Mouse (Mus musculus): ENCODE measurements around the gene Gnb1l. TPM values are rescaled to one million over a fixed set of nuclear protein-coding genes. Genes with fewer than 3 reads are reported as not detected.

Gene Gnb1l
- total and polyA plus RNA-seq, 2 experiments from 2014 or later, result 9.6 to 18.0 TPM

GRCm38 (mm10) chr16:18537407-18537990, 39.0 kb downstream of the Gnb1l start:
- DNase-seq (ENCODE audit: low spot score), result no peak
- TF ChIP-seq CTCF (IDR thresholded peaks at IDR 0.05; ENCODE audit: low read depth), result no peak
- H3K27me3 ChIP-seq (ENCODE audit: insufficient read depth, low read length), result no peaks in the 10 kb centered on the region
- no peak overlapping the region for H3K4me2 ChIP-seq (ENCODE audit: low read depth, low read length)
- no peaks in the 10 kb centered on the region for H3K36me3 ChIP-seq (ENCODE audit: insufficient read depth, low read length)
- ATAC-seq, result no peak
- H3K4me3 ChIP-seq (ENCODE audit: low read length), result no peak overlapping the region
- no peaks in the 10 kb centered on the region for H3K9me3 ChIP-seq (ENCODE audit: low read length)
- no peak overlapping the region for H3K27ac ChIP-seq
- no peaks in the 10 kb centered on the region for H3K4me1 ChIP-seq (ENCODE audit: insufficient read depth, low read length)
- 73% methylated on average over 3 of the region's 3 CpGs for whole genome bisulfite sequencing
- no peak overlapping the region for H3K9ac ChIP-seq (replicated peaks; ENCODE audit: low read length)

GRCm38 (mm10) chr16:18539281-18539680, 40.8 kb downstream of the Gnb1l start:
- Histone ChIP-seq H3K27ac (no peak overlapping the region), H3K4me1 (ENCODE audit: insufficient read depth, low read length) (0 out of 2 replicates have a peak, but pooled peaks cover 7% of the 10 kb centered on the region), H3K9ac (replicated peaks; ENCODE audit: low read length) (no peak overlapping the region), H3K9me3 (ENCODE audit: low read length) (no peaks in the 10 kb centered on the region), H3K27me3 (ENCODE audit: insufficient read depth, low read length) (no peaks in the 10 kb centered on the region), H3K4me2 (ENCODE audit: low read depth, low read length) (no peak overlapping the region), H3K4me3 (ENCODE audit: low read length) (no peak overlapping the region), H3K36me3 (ENCODE audit: insufficient read depth, low read length) (no peaks in the 10 kb centered on the region)
- ATAC-seq (no peak), DNase-seq (ENCODE audit: low spot score) (no peak)
- WGBS, result 83% methylated on average over 6 of the region's 6 CpGs
- TF ChIP-seq CTCF (IDR thresholded peaks at IDR 0.05; ENCODE audit: low read depth), result no peak

DNA sequence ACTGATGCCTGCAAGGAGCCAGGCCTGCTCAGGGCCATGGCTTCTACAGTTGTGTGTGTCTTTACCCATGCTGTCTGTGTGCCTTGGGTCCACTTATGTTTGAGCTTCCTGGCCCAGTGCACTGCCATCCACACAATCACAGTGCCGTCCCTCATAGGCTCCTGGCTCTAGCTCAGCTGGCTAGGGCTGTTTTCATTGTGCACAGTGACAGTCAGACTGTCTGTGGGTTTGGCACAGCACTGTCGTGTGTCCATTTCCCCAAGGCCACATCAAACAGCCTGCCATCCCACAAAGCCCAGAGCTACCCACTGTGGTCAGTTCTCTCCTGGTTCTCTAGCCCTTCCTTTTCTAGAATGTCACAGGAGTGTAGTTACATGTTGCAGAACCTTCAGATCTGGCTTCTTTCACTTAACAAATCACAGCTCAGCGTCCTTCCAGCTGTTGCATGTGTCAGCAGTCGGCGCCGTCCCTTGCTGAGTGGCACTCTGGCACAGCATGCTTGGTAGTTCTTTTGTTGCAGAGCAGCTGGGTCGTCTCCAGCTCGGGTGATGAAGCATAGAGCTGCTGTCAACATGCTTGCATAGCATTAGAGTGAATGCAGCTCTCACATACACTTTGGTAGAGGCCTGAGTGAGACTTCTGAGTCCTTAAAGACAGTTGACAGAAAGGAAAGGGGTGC, 44.8 kb downstream of the Gnb1l start:
- H3K9ac ChIP-seq (replicated peaks; ENCODE audit: low read length), result no peak overlapping the region
- no peaks in the 10 kb centered on the region for H3K27me3 ChIP-seq (ENCODE audit: insufficient read depth, low read length)
- 19% methylated on average over 8 of the region's 8 CpGs for WGBS
- H3K4me2 ChIP-seq (ENCODE audit: low read depth, low read length), result no peak overlapping the region
- no peak overlapping the region for H3K4me3 ChIP-seq (ENCODE audit: low read length)
- peak; percentile 66 for ATAC-seq
- H3K4me1 ChIP-seq (ENCODE audit: insufficient read depth, low read length), result 0 out of 2 replicates have a peak, but pooled peaks cover 7% of the 10 kb centered on the region
- no peaks in the 10 kb centered on the region for H3K36me3 ChIP-seq (ENCODE audit: insufficient read depth, low read length)
- H3K9me3 ChIP-seq (ENCODE audit: low read length), result no peaks in the 10 kb centered on the region
- no peak overlapping the region for H3K27ac ChIP-seq
- no peak for TF ChIP-seq CTCF (IDR thresholded peaks at IDR 0.05; ENCODE audit: low read depth)
- DNase-seq (ENCODE audit: low spot score), result peak; percentile 52

DNA sequence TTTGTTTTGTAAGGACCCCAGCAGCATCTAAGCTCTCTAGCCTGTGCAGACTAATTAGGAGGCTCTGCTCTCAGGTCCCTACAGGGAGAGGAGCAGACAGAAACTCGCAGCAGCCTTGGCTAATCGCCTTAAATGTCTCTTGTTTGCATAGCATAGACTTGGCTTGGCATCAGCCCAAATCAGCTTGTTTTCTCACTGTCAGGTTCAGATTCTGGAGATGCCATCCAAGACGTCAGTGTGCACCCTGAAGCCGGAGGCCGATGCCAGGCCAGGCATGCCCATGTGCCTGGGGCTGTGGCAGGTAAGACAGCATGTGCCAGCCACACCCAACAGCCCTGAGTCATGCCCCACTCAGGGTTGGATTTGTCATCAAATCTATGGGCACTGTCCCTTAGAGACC, 49.4 kb downstream of the Gnb1l start:
- H3K4me1 ChIP-seq (ENCODE audit: insufficient read depth, low read length), result 0 out of 2 replicates have a peak, but pooled peaks cover 7% of the 10 kb centered on the region
- no peaks in the 10 kb centered on the region for H3K9me3 ChIP-seq (ENCODE audit: low read length)
- H3K4me2 ChIP-seq (ENCODE audit: low read depth, low read length), result no peak overlapping the region
- no peak for ATAC-seq
- no peak overlapping the region for H3K9ac ChIP-seq (replicated peaks; ENCODE audit: low read length)
- no peak overlapping the region for H3K27ac ChIP-seq
- no peaks in the 10 kb centered on the region for H3K27me3 ChIP-seq (ENCODE audit: insufficient read depth, low read length)
- H3K36me3 ChIP-seq (ENCODE audit: insufficient read depth, low read length), result no peaks in the 10 kb centered on the region
- TF ChIP-seq CTCF (IDR thresholded peaks at IDR 0.05; ENCODE audit: low read depth), result no peak
- no peak overlapping the region for H3K4me3 ChIP-seq (ENCODE audit: low read length)
- WGBS, result 34% methylated on average over 5 of the region's 5 CpGs
- peak; percentile 47 for DNase-seq (ENCODE audit: low spot score)

DNA sequence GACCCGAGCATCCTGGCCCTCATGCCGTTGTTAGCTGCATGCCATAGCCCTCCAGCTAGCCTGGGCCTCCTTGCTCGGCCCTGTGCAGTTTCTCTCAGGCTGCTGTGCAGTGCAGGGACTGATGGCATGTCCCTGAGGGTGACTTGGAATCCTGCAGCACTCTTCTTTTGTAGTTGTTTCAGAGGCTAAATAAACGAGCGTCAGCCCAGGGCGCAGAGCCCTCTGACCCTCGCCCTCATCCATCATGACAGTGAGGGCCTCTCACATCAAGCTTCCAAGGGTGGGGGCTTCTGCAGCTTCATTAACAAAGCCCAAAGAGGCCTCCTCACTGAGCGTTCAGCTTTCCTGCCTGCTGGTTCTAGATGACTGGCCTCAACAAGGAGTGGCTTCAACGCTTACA, 53.1 kb downstream of the Gnb1l start:
- no peaks in the 10 kb centered on the region for H3K4me1 ChIP-seq (ENCODE audit: insufficient read depth, low read length)
- 30% methylated on average over 9 of the region's 9 CpGs for WGBS
- no peak overlapping the region for H3K27ac ChIP-seq
- ATAC-seq (no peak), DNase-seq (ENCODE audit: low spot score) (no peak)
- H3K4me2 ChIP-seq (ENCODE audit: low read depth, low read length), result no peak overlapping the region
- H3K4me3 ChIP-seq (ENCODE audit: low read length), result no peak overlapping the region
- no peaks in the 10 kb centered on the region for H3K9me3 ChIP-seq (ENCODE audit: low read length)
- H3K27me3 ChIP-seq (ENCODE audit: insufficient read depth, low read length), result no peaks in the 10 kb centered on the region
- TF ChIP-seq CTCF (IDR thresholded peaks at IDR 0.05; ENCODE audit: low read depth), result no peak
- no peak overlapping the region for H3K9ac ChIP-seq (replicated peaks; ENCODE audit: low read length)
- H3K36me3 ChIP-seq (ENCODE audit: insufficient read depth, low read length), result no peaks in the 10 kb centered on the region

- WGBS, result 59% methylated on average over 11 of the region's 11 CpGs
- no peak overlapping the region for H3K4me3 ChIP-seq (ENCODE audit: low read length)
- no peaks in the 10 kb centered on the region for H3K4me1 ChIP-seq (ENCODE audit: insufficient read depth, low read length)
- ATAC-seq, result no peak
- no peak for TF ChIP-seq CTCF (IDR thresholded peaks at IDR 0.05; ENCODE audit: low read depth)
- H3K9me3 ChIP-seq (ENCODE audit: low read length), result no peaks in the 10 kb centered on the region
- no peak overlapping the region for H3K9ac ChIP-seq (replicated peaks; ENCODE audit: low read length)
- H3K36me3 ChIP-seq (ENCODE audit: insufficient read depth, low read length), result no peaks in the 10 kb centered on the region
- H3K27ac ChIP-seq, result no peak overlapping the region
- no peak overlapping the region for H3K4me2 ChIP-seq (ENCODE audit: low read depth, low read length)
- no peak for DNase-seq (ENCODE audit: low spot score)
- H3K27me3 ChIP-seq (ENCODE audit: insufficient read depth, low read length), result no peaks in the 10 kb centered on the region
Observed at GRCm38 (mm10) chr16:18552106-18552710, 53.7 kb downstream of the Gnb1l start.

GRCm38 (mm10) chr16:18554721-18555120, 56.2 kb downstream of the Gnb1l start:
- 75% methylated on average over 2 of the region's 2 CpGs for WGBS
- Histone ChIP-seq H3K4me1 (ENCODE audit: insufficient read depth, low read length) (no peaks in the 10 kb centered on the region), H3K36me3 (ENCODE audit: insufficient read depth, low read length) (no peaks in the 10 kb centered on the region), H3K9ac (replicated peaks; ENCODE audit: low read length) (no peak overlapping the region), H3K9me3 (ENCODE audit: low read length) (no peaks in the 10 kb centered on the region), H3K4me2 (ENCODE audit: low read depth, low read length) (no peak overlapping the region), H3K27me3 (ENCODE audit: insufficient read depth, low read length) (no peaks in the 10 kb centered on the region), H3K4me3 (ENCODE audit: low read length) (no peak overlapping the region), H3K27ac (no peak overlapping the region)
- no peak for ATAC-seq
- TF ChIP-seq CTCF (IDR thresholded peaks at IDR 0.05; ENCODE audit: low read depth), result no peak
- no peak for DNase-seq (ENCODE audit: low spot score)
